Comparison of ENCODE assay signal across 10 mouse cellular contexts in the genomic region with DNA sequence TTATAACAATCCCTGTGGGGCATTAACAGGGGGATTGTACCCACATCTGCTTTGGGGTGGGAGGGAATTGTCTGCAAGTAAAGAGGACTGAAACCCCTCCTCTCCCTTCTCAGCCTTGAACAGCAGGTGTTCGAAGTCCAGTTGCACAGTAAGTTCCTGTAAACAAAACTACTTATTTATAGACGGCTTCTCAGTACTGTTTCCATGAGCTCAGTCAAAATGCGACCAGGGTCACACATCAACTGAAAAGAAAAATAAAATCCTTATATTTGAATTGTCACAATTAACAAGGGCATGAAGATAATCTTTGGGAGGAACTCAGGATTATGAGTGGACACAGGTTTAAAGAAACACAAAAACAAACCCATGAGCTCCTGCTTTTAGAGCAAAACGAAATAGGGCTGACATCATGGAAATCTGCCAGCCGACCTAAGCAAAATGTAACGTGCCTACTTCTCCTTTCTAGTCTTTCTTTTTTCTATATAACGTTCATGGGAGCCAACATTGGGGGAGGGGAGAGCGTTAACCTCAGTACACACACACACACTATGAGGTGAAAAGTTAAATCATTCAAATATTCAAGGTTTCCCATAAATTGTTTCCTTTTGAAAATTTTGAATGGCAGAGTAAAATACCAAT.
DNase-seq lines count a peak whose midpoint lies in the region; ATAC-seq and TF ChIP-seq lines count a peak whose summit lies in the region.
"Had no signal": no experiment of that assay in that cellular context is flagged by ENCODE, and none has a peak within 500 bp of the region (broad histone marks: within the 10 kb centered on the region; RNA-seq: fewer than 3 reads in every experiment).

No protein-coding gene starts in this region.

- H3K4me2 ChIP-seq in liver, postnatal 0 days (ENCODE audit: low read depth, low read length): 0 out of 2 replicates have a peak overlapping the region, but pooled peaks have one; percentile 2
- H3K4me2 ChIP-seq: hindbrain, embryonic 12.5 days; lung, embryonic 15.5 days had no signal

- H3K27me3 ChIP-seq in heart, embryonic 10.5 days (ENCODE audit: insufficient read depth, poor library complexity, severe bottlenecking): no peaks in the 10 kb centered on the region
- H3K27me3 ChIP-seq in liver, postnatal 0 days (ENCODE audit: insufficient read depth, low read length): no peaks in the 10 kb centered on the region
- H3K27me3 ChIP-seq: hindbrain, embryonic 12.5 days; lung, embryonic 15.5 days had no signal

- no peak for TF ChIP-seq POLR2A in lung, adult 2 months (IDR thresholded peaks at IDR 0.05; ENCODE audit: borderline replicate concordance, extremely low read depth, low read depth, low read length)

- peaks cover 4% of the 10 kb centered on the region; the same call in 1 of the 2 replicates for H3K4me1 ChIP-seq in heart, embryonic 10.5 days
- H3K4me1 ChIP-seq in lung, adult 2 months (ENCODE audit: control insufficient read depth, insufficient read depth, low read length): no peaks in the 10 kb centered on the region
- H3K4me1 ChIP-seq in liver, postnatal 0 days (ENCODE audit: insufficient read depth): no peaks in the 10 kb centered on the region
- H3K4me1 ChIP-seq: hindbrain, embryonic 12.5 days; lung, embryonic 15.5 days had no signal

- TF ChIP-seq EP300 in liver, postnatal 0 days (IDR thresholded peaks at IDR 0.05; ENCODE audit: low read depth): peak; percentile 25; the same call in 1 of the 2 replicates

- DNase-seq in heart, postnatal 14 days: peak; percentile 2 to 6
- no peak for DNase-seq in heart, embryonic 10.5 days (ENCODE audit: low spot score)
- peak; percentile 31 for DNase-seq in lung, postnatal 25 days (ENCODE audit: low spot score)
- DNase-seq in lung, adult 2 months: no peak
- DNase-seq in liver, postnatal 0 days: peak; percentile 17
- no peak for DNase-seq in c-Kit-positive CD71-positive TER-119-positive erythroid progenitor cells, embryonic 14.5 days (ENCODE audit: low spot score)
- DNase-seq: thymus, postnatal 4 days had no signal

- no peaks in the 10 kb centered on the region for H3K36me3 ChIP-seq in heart, embryonic 10.5 days
- H3K36me3 ChIP-seq in liver, postnatal 0 days (replicated peaks; ENCODE audit: insufficient read depth, low read length): no peaks in the 10 kb centered on the region
- H3K36me3 ChIP-seq: hindbrain, embryonic 12.5 days; lung, embryonic 15.5 days had no signal

- H3K9ac ChIP-seq in liver, postnatal 0 days (replicated peaks): no peak overlapping the region
- H3K9ac ChIP-seq: hindbrain, embryonic 12.5 days; lung, embryonic 15.5 days had no signal

- TF ChIP-seq CTCF in lung, adult 2 months (IDR thresholded peaks at IDR 0.05; ENCODE audit: insufficient read depth, low read length): no peak
- no peak for TF ChIP-seq CTCF in liver, postnatal 0 days (IDR thresholded peaks at IDR 0.05; ENCODE audit: low read depth)

- 74% methylated on average over 8 of the region's 8 CpGs for WGBS in heart, embryonic 10.5 days
- 41% methylated on average over 8 of the region's 8 CpGs for WGBS in lung, adult 2 months
- 32% methylated on average over 8 of the region's 8 CpGs for WGBS in liver, postnatal 0 days (ENCODE audit: insufficient replicate concordance)

- no peaks in the 10 kb centered on the region for H3K9me3 ChIP-seq in heart, embryonic 10.5 days
- H3K9me3 ChIP-seq in liver, postnatal 0 days (ENCODE audit: low read length): no peaks in the 10 kb centered on the region
- H3K9me3 ChIP-seq: hindbrain, embryonic 12.5 days; lung, embryonic 15.5 days had no signal

- ATAC-seq in liver, postnatal 0 days: peak; percentile 71
- ATAC-seq in activated CD4-positive, CD25-positive, alpha-beta regulatory T cell, adult 4 months: no peak

- no peak overlapping the region for H3K4me3 ChIP-seq in heart, embryonic 10.5 days
- H3K4me3 ChIP-seq in lung, adult 2 months (replicated peaks; ENCODE audit: extremely low read depth, low read depth, low read length): no peak overlapping the region
- no peak overlapping the region for H3K4me3 ChIP-seq in liver, postnatal 0 days (ENCODE audit: low read depth, low read length)
- H3K4me3 ChIP-seq: hindbrain, embryonic 12.5 days; lung, embryonic 15.5 days had no signal

- intact Hi-C loops in heart, postnatal 14 days (cut with DNase I): no loop called here

- no peak overlapping the region for H3K27ac ChIP-seq in heart, embryonic 10.5 days
- peak overlapping the region; percentile 26; the same call in 1 of the 2 replicates for H3K27ac ChIP-seq in liver, postnatal 0 days (ENCODE audit: low read depth)
- H3K27ac ChIP-seq: hindbrain, embryonic 12.5 days; lung, embryonic 15.5 days had no signal

Comparison
In these comparisons a context has a peak if more than half of its experiments do, and no peak if none do; other contexts are left out.
1. DNase-seq: peak in heart, postnatal 14 days (2 of 2), lung, postnatal 25 days (single experiment) and liver, postnatal 0 days (single experiment); none in heart, embryonic 10.5 days (single experiment), lung, adult 2 months (single experiment) and c-Kit-positive CD71-positive TER-119-positive erythroid progenitor cells, embryonic 14.5 days (single experiment).